Mouse (Mus musculus) thymus, postnatal 14 days (tissue): ENCODE data around the gene Comt.

Experiments used
- DNase-seq: peaks from one replicate; pipeline ENCODE4 v3.0.0; 2021

The Comt gene

DNA sequence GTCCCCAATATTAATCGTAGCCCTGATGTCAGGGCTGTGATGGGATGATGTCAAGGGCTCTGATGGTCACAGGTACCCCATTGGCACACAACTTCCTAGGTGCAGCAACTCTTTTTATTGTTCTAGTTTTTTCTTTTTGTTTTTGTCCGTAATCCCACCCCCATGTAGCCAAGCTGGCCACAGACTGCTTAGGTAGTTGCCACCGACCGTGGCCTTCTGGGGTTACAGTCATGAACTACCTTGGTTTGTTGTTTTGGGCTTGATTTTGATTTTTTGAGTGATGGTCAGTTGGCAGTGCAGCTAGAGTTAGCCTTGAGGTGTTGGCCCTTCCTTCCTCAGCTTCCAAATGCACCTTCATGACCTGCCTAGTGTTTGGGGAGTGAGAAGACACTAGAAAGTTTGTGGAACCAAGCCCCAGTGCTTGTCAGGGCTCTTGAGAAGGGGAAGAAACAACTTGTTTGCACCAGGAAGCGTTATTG is at the start of gene Comt:
Gene Comt (minus strand): TSS at position 51 of the 479 bp plus-strand sequence.
- DNase-seq = no peak

DNA sequence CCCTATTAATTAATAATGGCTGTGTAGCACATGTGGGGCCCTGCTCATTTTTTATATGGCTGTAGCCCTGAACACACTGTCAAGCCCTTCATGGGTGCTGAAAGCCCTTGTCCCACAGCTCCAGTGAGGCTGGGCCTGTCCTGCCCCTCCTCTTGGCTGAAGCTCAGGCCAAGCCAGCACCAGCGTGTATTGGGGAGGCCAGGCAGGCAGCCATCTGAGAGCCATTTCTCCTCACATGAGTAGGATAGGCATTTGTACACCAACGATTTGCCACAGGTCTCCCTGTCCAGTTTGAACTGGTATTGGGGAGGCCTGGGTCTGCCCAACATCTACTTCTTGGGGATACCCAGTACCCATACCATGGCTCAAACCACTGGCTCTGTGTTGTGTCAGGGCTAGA is 47.4 kb upstream of the Comt start:
- DNase-seq = no peak

DNA sequence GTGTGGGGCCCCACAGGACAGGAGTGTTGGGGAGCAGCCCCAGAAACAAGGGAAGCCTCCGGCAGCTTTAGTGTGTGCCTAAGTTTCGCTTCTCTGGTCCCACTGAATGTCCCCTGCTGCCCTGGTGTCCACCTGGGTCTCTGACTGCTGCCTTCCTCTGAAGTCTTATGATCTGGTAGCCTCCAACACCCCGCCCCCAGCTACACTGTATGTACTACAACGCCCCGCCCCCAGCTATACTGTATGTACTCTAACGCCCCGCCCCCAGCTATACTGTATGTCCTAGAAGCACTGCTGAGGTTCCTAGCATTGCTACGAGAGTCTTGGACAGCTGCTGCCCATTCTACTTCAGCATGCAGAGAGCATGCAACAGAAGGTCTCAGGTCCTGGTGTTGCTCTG is 46.3 kb upstream of the Comt start:
- peak; percentile 54 for DNase-seq

DNA sequence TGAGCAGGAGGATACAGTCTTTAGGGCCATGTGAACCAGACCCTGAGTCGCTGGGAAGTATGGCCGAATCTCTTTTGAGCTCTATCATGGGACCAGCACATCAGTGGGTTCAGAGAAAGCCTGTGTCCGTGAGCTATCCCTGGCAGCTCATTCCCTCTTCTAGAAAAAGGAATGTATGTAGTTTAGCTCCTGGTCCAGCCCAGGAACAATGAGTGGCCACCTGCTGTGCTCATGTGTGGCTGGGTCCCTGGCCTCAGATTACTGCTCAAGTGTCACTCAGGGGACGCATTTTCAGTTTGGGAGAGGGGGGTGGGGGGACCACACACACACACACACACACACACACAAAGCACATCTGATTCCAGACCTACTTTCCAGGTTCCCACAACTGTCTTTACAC is 45.8 kb upstream of the Comt start:
- no peak for DNase-seq

DNA sequence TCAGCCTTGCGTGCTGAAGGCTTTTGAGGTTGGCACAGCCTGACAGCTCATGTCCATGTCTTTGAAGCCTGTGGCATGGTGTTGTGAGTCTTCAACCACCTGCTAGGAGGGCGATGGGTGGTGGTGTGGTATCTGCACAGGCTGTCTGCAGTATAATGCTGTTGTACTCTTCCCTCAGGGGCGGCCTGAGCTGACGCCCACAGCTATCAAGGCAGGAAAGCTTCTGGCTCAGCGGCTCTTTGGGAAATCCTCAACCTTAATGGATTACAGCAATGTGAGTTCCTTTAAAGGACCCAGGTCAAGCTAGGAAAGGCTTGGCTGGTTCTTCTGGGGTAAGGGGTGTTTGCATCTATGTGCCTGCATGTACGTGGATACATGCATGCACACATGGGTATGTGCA is 45.3 kb upstream of the Comt start:
- no peak for DNase-seq

DNA sequence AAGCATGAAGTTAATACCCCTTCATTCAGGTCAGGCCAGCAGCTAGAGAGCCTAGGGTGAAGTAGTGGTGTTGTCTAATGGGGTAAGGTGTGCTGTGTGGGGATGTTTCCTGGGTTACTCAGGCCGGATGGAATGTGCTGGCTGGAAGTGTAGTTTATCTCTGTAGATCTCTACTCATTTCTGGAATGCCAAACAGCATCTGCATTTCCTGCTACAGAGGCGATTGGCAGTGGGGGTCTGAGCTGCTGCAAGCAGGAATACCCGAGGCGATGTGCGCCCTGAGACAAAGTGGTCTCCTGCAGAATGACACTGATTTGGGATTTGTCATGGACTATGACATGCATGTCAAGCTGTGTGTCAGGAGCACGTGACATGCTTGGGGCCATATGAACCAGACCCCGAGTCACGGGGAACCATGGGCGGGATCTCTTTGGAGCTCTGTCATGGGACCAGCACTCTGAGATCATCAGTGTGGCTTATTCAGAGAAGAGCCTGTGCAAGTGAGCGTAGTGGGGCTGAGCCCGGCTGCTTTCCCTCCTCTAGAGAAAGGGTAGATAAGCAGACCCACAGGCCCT is 44.8 kb upstream of the Comt start:
- no peak for DNase-seq

DNA sequence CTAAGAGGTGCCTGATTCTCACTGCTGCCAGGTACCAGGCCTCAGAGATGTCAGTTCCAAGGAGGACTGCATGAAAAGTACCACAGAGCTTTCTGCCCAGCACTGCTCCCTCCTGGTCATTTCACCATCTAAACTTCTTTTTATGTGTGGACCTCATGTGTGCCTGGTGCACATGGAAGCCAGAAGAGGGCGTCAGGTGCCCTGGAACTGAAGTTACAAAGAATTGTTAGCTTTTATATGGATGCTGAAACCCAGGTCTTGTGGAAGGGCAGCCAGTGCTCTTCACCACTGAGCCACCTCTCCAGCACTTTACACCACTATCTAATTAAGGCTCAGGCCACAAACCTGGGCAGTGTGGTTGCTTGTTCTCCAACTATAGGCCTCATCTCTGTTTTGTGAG is 44.2 kb upstream of the Comt start:
- DNase-seq = no peak

DNA sequence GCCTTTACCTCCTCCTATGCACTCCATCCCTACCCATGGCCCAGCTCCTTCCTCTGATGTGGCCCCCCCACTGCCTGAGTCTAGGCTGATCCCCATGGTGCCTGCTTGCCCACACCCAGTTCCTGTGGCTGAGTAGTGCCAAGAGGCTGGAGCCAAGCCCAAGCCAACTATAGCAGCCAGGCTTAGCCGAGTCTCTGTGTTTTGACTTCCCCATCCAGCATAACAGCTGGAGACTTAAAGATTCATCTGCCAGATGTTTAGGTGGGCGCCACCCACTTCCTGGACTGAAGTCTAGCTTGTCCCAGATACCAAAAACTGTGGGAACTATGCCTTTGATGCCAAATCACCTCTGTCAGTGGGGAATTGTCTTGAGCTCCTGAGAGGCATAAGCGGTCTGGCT is 37.6 kb upstream of the Comt start:
- peak; percentile 51 for DNase-seq

DNA sequence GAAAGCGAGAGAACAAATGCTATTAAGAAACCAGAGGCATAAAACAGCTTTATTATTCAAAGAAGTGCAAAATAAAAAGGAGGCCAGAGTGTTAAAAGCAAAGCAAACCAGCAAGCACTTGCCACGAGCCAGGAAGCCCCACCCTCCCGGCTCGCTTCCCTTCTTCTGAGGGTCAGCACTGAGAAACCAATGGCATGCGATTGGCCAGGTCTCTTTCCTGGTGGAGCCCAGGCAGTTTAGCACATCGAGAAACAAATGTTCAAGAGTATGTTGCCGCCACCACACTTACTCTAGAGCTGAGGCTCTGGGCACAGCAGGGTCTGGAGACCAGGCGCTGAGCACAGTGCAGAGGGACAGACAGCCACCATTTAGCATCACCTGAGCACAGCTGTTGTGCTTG is 35.9 kb upstream of the Comt start:
- DNase-seq = peak; percentile 58

DNA sequence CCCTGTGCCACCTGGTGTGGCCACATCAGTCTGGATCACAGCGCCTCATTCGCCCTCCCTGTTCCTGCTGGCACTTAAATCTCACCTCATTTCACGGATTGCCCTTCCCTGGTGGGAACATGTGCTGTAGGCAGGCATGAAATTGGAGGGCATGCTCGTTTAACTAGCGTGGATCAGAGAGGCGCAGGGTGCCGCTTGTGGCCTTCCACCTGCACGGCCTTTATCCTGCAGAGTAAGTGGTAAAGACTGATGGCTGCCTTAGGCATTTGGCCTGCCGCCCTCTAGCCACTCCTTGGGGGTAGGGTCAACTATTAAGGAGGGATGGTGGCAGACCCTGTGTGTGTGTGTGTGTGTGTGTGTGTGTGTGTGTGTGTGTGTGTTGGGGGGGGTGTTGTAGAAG is 35.4 kb upstream of the Comt start:
- DNase-seq = peak; percentile 54

DNA sequence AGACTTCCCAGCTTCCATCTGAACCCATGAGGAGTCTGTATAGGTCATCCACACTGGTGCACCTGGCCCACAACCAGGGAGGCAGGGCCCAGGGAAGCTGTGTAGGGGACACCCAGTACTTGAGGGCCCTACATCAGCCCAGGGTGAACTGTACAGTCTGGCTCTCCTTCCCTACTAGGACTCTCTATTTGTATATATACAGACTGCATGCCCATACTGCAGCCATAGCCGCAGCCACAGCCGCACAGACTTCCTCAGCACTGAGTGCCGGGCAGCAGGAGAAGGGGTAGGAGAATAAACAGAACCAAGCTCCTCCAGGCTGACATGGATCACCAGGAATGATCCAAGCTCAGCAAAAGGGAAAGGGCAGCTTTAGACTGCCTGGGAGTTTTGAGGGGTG is 34.2 kb upstream of the Comt start:
- peak; percentile 37 for DNase-seq

DNA sequence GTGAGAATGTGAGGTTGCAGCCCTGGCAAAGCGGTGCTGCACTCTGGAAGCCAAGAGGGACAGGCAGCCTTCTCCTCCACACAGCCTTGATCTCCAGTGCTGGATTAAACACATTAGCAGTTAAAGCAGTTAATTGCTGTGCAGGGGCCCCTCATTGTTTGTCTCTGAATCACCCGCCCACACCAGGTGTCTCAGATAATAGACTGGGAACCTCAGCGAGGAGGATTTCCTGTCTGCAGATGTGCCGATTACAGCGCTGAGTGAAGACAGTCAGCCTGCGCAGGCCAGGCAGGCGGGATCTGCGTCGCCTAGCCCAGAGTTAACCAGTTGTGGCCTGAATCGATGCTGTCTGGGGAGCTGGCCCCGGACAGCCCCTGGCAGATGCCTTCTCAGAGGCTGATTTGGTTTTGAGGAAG is 33.3 kb upstream of the Comt start:
- peak; percentile 89 for DNase-seq

DNA sequence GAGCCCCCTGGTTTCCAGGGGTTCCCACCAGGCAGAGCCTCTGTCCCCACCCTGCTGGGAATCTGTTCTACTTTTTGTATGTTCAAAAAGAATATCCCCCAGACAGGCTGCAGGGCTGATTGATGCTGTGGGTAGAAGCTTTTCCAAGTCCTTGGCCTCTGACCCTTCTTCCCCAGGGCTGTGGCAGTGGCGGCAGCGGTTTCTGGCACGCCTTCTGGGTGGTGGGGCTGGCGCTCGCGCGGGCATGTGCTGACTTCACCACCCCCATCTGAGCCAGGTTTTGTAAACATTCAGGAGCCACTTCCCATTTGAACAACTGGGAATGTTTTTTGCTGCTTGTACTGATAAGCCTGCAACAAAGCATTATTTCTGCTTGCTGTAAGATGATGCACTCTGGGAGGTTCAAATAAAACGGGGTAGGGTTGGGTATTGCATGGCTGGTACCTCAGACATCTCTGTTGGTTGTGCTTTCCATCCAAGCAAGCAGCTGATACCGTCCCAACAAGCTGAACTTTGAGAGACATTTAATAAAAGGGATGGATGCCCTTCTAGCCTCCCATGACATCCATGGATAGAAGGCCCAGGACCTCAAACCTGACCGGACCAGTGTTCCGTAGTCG is 32.8 kb upstream of the Comt start:
- peak; percentile 72 for DNase-seq

DNA sequence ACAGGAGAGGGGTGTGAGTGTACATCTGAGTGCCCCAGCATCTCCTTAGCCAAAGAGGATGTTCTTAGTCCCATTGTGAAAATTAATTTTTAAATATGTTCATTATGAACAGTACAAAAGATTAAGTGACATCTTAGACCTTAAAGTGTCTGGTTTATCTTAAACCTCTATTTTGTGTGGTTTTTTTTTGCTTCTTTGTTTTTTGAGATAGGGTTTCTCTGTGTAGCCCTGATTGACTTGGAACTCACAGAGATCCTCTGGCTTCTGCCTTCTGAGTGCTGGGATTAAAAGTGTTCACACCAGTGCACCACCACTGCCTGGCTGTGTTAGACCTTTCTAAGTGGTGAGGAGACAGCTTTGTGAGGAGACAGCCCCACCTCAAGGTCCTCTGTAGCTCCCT is 32.0 kb upstream of the Comt start:
- DNase-seq = no peak

DNA sequence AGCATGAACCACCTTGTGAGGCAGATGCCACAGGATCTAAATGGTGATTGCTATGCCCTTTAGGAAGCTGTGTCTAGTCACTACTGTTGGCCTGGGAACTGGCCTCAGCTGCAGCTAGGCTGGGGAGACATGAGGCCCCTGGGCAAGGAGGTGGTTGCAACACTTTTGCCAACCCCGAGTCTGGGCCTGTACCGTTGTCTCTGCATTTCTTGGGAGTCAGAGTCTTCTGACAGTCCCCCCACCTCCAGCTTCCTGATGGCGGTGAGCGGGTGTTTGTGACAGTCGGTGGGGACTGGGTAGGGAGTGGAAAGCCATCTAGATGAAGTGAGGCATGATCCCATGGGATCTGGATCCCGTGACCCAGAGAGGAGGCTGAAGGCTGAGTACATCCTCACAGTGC is 28.8 kb upstream of the Comt start:
- DNase-seq = no peak

DNA sequence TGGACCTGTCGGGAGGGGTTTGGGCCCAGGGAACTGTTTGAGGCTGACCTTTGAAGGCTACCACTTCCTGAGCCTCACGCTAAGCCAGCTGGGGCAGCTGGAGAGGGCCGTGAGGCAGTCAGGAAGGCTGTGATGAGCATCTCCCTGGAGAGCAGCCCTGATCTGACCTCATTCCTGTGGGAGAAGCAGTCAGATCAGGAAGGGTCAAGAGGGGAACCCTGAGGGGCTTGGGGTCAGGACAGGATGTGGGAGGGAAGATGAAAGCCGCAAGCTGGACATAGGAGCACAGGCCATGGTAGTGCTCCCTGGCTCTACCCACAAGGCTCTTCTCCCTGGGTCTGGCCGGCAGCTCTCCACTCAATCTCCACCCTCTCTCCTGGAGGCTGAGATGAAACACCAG is 27.2 kb upstream of the Comt start:
- no peak for DNase-seq

DNA sequence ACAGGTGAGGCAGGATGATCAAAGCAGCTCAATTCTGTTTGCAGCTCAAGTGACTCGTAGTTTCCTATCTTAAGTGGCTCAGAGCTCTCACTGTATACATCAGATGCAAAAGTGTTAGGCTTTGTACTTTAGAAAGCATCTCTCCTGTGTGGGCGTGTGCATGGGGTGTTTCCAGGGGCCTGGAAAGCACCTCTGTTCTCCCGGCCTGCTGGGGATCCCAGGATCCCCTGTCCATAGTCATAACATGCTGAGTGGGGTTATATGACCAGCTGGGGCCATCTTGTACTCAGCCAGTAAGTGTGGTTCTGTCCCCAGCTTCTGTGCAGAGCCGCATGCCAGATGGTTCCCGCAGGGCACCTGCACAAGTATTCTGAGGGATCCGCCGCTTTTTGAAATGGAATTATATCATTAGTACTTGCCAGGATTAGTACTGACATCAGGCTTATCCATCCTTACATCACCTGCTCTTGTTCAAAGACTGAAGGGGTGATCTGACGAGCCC is 25.8 kb upstream of the Comt start:
- no peak for DNase-seq

DNA sequence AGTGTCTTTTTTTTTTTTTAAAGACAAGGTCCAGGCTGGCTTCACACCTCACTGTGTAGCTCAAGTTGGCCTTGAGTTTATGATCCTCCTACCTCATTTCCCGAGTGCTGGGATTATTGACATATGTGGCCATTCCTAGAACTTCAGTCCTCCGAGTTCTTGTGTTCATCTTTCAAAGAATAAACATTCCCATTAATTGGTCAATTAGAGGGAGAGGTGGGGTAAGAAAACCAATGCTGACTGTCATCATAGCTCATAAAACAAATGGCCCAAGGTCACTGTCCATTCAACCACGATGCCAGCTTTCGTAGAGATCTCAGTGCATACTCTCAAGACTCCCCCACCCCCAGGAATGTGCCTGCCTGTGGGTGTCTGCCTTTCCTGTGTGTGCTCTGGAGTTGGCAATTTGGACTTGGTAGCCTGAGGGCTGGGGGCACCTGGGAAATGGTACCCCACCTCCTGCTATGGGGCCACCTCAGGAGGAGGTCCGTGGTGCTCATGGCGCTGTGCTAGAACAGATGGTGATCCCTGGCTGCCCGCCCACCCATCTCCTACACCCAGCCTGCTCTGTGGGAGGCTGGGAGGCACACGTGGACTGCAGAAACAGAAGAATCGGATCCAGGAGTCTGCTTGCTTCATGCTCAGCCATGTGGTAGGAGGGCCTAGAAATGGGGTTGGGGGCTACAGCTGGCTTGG is 25.0 kb upstream of the Comt start:
- DNase-seq = no peak

DNA sequence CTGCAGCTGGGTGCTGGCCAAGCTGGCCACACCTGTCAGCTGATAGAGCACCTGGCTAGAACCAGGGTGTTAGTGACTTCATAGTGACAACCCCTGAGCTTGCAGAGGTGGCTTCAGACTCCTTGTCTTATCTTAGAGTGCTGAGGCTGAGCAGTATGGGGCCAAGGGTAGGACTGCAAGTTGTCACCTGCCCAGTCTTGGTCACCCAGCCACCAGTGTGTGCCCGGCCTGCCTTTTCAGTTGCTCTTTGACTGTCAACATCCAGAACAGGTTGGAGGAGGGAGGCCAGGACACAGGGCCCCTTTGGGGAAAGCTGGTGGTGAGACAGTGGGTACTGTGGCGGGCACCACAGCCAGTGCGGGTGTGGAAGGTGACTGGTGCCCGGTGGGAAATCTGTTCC is 22.4 kb upstream of the Comt start:
- DNase-seq = no peak

DNA sequence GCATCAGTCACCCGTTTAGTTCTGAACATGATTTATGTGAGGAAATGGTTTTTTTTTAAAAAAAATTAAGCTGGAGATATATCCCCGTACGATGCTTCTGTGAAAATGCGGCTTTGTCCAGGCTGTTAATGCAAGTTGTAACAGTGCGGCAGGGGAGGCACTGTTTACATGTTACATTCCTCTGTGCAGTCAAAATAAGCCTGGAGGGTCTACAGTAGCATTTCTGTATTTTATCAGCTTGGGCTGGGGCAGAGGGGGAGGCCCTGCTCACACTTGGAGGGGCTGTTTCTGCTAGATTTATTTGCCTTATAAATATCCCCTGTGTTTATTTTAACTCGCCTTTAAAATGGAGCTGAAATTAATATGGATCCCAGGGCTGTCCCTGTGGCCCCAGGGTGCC is 21.5 kb upstream of the Comt start:
- no peak for DNase-seq

DNA sequence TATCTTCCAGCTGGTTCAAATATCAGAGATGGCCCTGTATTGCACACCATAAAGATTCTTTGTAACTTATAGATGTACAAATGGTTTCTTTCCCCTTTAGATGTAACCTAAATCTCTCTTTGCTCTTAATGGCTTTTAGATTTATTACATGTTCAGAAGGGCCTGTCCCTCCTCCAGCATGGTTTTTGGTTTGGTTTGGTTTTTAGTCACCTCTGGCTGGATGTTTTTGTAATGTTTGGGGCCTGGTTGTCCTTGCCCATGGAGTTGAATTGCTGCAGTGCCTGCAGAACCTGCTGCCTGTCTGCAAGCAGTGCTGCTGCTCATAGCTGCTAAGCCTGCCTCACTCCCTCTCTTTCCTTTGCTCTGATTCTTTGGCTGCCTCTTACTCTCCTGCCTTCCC is 20.6 kb upstream of the Comt start:
- no peak for DNase-seq

DNA sequence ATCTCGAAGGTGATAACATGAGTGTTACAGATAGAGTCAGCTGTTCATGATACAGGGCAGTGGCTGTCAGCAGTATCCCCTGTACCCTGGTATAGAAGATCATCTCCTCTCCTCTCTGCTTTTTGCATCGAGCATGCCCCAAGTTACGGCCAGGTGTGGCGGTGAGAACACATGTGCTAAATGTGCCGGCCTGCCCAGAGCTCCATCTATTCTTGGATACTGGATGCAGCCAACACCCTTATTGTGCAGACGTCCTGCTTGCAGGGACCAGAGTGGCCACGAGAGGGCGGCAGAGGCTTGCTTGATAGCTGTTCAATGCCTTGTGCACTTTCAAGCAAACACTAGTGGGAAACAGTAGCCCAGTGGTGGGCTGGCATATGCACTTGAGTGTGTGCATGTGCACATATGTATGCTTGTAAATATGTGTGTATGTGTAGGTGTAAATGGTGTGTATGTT is 16.8 kb upstream of the Comt start:
- DNase-seq = peak; percentile 96

DNA sequence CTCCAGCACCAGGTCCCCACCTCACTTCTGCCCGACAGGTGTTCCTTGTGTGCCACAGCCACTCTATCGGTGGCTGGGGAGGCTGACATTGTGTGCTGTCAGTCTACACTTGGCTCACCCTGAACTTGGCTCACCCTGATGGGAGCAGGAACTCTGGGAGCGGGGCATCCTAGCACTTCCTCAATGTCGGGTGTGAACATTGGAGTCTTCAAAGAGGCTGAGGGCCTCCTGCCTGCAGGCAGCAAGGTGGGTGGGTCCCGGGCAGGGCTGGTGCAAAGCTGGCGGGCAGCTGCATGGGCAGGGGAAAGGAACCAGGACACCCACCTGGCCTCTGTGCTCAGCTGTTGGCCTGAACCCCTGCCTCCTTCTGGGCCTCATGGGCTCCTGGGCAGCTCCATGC is 9.5 kb upstream of the Comt start:
- no peak for DNase-seq

DNA sequence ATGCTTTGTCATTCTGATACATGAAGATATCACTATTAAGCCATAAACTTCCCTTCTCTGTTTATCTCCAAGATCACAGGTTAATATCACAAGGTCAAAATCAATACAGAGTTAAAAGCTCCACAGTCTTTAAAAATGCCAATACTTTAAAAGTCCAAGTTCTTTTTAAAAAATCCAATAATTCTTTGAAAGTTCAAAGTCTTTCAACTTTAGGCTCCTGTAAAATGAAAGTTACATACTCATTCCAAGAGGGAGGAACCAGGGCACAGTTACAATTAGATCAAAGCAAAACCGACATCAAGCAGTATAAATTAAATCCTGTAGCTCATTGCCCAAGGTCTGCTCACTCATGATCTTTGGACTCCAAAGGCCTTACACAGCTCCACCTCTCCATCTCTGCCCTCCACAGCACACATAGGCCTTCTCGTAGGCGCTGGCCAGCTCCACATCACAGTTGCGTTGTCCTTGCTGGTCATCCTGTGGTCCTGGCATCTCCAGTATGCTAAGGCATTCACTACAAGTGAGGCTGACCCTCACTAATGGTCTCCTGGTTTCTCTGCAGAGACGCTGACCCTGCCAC is 6.8 kb upstream of the Comt start:
- DNase-seq = no peak
